Mouse (Mus musculus): ENCODE results near the gene Asna1.

DNA sequence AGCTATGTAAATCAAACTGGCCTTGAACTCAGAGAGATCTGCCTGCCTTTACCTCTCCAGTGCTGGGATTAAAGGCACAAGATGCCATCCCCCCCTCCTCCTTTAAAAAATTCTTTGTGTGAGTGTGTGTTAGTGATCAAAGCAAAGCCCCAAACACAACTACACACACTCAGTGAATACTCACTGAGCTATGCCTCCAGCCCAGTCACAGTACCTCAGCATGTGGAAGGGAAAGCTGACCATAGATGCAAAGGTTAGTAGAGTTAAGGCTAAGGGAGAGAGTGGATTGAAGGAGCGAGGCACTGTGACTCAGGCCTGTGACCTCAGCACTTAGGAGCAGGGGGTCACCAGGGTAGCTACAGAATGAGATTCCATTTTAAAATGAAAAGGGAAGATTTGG is 52.0 kb downstream of the Asna1 start:
- TF ChIP-seq CHD2 (IDR thresholded peaks at IDR 0.05; ENCODE audit: low read depth, low read length) (no peak), ZC3H11A (IDR thresholded peaks at IDR 0.05; ENCODE audit: borderline replicate concordance, low read depth, low read length) (no peak), MAFK (IDR thresholded peaks at IDR 0.05; ENCODE audit: insufficient read depth, low read depth, low read length) (no peak)
